Mouse (Mus musculus) lung, postnatal 0 days (tissue): ENCODE data around the gene Gm20388.

ENCODE experiments used
- CTCF ChIP-seq: IDR thresholded peaks from 2 replicates; pipeline ENCODE4 v1.5.1; 2016; ENCODE audit warnings: antibody characterized with exemption, mild to moderate bottlenecking
- EP300 ChIP-seq: IDR thresholded peaks from 2 replicates; pipeline ENCODE4 v1.6.1; 2016; ENCODE audit warnings: antibody characterized with exemption, mild to moderate bottlenecking, control low read depth

DNA sequence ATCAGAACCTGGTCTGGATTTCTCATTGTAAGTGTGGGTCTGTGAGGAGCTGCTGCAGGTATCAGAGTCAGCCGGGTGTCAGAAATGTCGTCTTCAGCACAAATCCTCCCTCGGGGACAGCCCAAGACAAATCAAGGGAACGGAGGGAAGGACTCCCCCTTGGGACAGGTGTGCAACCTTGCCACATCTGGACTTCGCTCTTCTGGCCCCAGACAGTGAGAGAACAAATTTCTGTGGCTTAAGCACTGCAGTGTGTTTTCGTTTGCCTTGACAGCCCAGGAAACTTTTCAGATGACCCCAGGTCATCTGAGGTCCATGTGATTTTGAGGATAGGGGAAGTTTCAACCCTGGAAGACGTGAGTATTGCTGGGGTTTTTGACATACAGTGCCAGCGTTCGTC is 1440.2 kb downstream of the Gm20388 start:
- no peak for TF ChIP-seq CTCF
- no peak for TF ChIP-seq EP300
